ENCODE assay signal across 14 mouse cellular contexts in the genomic region with DNA sequence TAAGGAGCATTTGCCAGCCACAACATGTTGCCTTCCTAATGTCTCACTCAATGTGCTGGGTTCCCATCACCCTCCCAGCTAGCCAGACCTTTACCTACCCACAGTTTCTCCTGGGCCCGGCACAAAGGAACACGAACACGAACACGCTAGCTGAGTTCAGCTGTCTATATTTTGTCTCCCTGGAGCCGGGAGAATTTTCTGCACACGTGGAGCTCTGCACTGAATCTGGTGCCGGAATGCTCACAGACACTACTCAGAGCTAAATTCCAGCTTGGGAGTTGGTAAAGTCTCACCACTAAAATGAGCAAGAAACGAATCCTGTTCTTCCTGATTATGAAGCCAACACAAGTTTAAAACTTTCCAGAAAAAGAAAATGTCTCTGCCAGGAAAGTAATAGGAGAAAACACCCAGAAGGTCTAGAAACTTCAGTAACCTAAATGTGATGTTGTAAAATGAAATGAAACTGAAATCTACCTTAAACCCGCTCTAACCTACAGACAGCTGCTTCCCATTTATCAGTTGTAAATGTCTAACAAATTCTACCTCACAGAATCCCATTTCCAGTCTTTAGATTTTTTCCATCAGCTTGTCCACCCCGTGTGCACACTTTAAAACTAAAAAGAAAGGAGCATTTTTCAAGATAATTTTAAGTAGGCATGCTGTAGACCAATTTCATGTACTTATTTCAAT. TPM values are rescaled to one million over a fixed set of nuclear protein-coding genes. Genes with fewer than 3 reads are reported as not detected.
DNase-seq lines count a peak whose midpoint lies in the region; ATAC-seq lines count a peak whose summit lies in the region.
"Had no signal": no experiment of that assay in that cellular context is flagged by ENCODE, and none has a peak within 500 bp of the region (broad histone marks: within the 10 kb centered on the region; RNA-seq: fewer than 3 reads in every experiment).

No protein-coding gene starts in this region.

- H3K4me3 ChIP-seq in embryonic facial prominence, embryonic 12.5 days = no peak overlapping the region
- H3K4me3 ChIP-seq in midbrain, embryonic 11.5 days (ENCODE audit: low read depth, low read length) = no peak overlapping the region
- H3K4me3 ChIP-seq: heart, adult 2 months had no signal

- DNase-seq in frontal cortex, postnatal 14 days (ENCODE audit: low spot score in 2 of 2) = no peak
- DNase-seq in left cerebral cortex, adult 18-20 months (ENCODE audit: low spot score in 2 of 2) = peak; percentile 15
- DNase-seq in left cerebral cortex, adult 8-10 months (ENCODE audit: low spot score in 2 of 2) = no peak
- DNase-seq in right cerebral cortex, postnatal 4 days = peak; percentile 7
- DNase-seq in midbrain, embryonic 11.5 days (ENCODE audit: low spot score, missing footprints) = no peak
- DNase-seq in adrenal gland, postnatal 4 days (ENCODE audit: low spot score in 2 of 2) = no peak
- DNase-seq: adrenal gland, adult 2 months; cerebellum, adult 11-12 months; thymus, postnatal 14 days had no signal

- no peaks in the 10 kb centered on the region for H3K9me3 ChIP-seq in embryonic facial prominence, embryonic 12.5 days
- no peaks in the 10 kb centered on the region for H3K9me3 ChIP-seq in midbrain, embryonic 11.5 days (ENCODE audit: control insufficient read depth, low read length)

- no peaks in the 10 kb centered on the region for H3K27me3 ChIP-seq in embryonic facial prominence, embryonic 12.5 days
- H3K27me3 ChIP-seq in midbrain, embryonic 11.5 days (ENCODE audit: control insufficient read depth, insufficient read depth, low read length) = no peaks in the 10 kb centered on the region

- peak overlapping the region; percentile 87 for H3K27ac ChIP-seq in embryonic facial prominence, embryonic 12.5 days
- no peak overlapping the region for H3K27ac ChIP-seq in midbrain, embryonic 11.5 days (ENCODE audit: low read depth, low read length)
- H3K27ac ChIP-seq: heart, adult 2 months had no signal

- peaks cover 6% of the 10 kb centered on the region; the same call in 1 of the 2 replicates for H3K36me3 ChIP-seq in embryonic facial prominence, embryonic 12.5 days
- H3K36me3 ChIP-seq in midbrain, embryonic 11.5 days (ENCODE audit: control insufficient read depth, insufficient read depth, low read length) = no peaks in the 10 kb centered on the region; the same call in 1 of the 2 replicates

- 25% methylated on average over 10 of the region's 10 CpGs for whole genome bisulfite sequencing in embryonic facial prominence, embryonic 12.5 days
- WGBS in midbrain, embryonic 11.5 days = 84% methylated on average over 10 of the region's 10 CpGs

- peak; percentile 89 for ATAC-seq in frontal cortex, adult (ENCODE audit: low TSS enrichment)
- no peak for ATAC-seq in embryonic facial prominence, embryonic 12.5 days (ENCODE audit: insufficient number of reproducible peaks, insufficient read depth, low FRiP score, low TSS enrichment)
- ATAC-seq in midbrain, embryonic 11.5 days (ENCODE audit: low FRiP score) = no peak
- ATAC-seq: inflammation-experienced regulatory T-cells, adult 6 months had no signal

- no peak overlapping the region for H3K9ac ChIP-seq in embryonic facial prominence, embryonic 12.5 days
- no peak overlapping the region for H3K9ac ChIP-seq in midbrain, embryonic 11.5 days (ENCODE audit: low read length)

- peaks cover 43% of the 10 kb centered on the region for H3K4me1 ChIP-seq in embryonic facial prominence, embryonic 12.5 days
- H3K4me1 ChIP-seq in midbrain, embryonic 11.5 days (ENCODE audit: control insufficient read depth, insufficient read depth, low read length) = no peaks in the 10 kb centered on the region

- 0 out of 2 replicates have a peak overlapping the region, but pooled peaks have one; percentile 24 for H3K4me2 ChIP-seq in embryonic facial prominence, embryonic 12.5 days (replicated peaks)
- no peak overlapping the region for H3K4me2 ChIP-seq in midbrain, embryonic 11.5 days

RNA-seq across cellular contexts. Expression of gene Dse, which starts 20.8 kb away (rescaled TPM):
- 10 to 100 TPM in 1 of 2 experiments, 1 to 10 TPM in 1; 6.1 to 10.1 TPM for total RNA-seq in left cerebral cortex, adult 18-20 months (2021)
- 10 to 100 TPM in 1 of 4 experiments, 1 to 10 TPM in 3; 5.6 to 10.4 (median 7.9) TPM for total RNA-seq in left cerebral cortex, adult 8-10 months (2022)
- polyA plus RNA-seq in embryonic facial prominence, embryonic 12.5 days (2016; fragmentation: Nextera tagmentation; extraction: Ambion mirVana) = 47.5 and 49.3 TPM in 2 replicates
- 21.1 and 24.8 TPM in 2 replicates for polyA plus RNA-seq in midbrain, embryonic 11.5 days (2014; fragmentation: Nextera tagmentation; extraction: Ambion mirVana)
- total RNA-seq in adrenal gland, postnatal 4 days (2021) = 10 to 100 TPM; 15.4 to 17.8 TPM

RNA-seq across cellular contexts. Expression of gene Calhm6, which starts 58.9 kb away (rescaled TPM):
- total RNA-seq in left cerebral cortex, adult 18-20 months (2021) = under 1 TPM; 0.52 to 0.56 TPM
- total RNA-seq in left cerebral cortex, adult 8-10 months (2022) = under 1 TPM; 0.34 to 0.84 (median 0.71) TPM
- polyA plus RNA-seq in embryonic facial prominence, embryonic 12.5 days (2016; fragmentation: Nextera tagmentation; extraction: Ambion mirVana) = 0.74 and 0.83 TPM in 2 replicates
- 0.20 and 0.25 TPM in 2 replicates for polyA plus RNA-seq in midbrain, embryonic 11.5 days (2014; fragmentation: Nextera tagmentation; extraction: Ambion mirVana)
- total RNA-seq in adrenal gland, postnatal 4 days (2021) = 1 to 10 TPM; 1.0 to 1.3 TPM
- total RNA-seq: layer of hippocampus, adult 18-20 months had no signal

Comparison
In these comparisons a context has a peak if more than half of its experiments do, and no peak if none do; other contexts are left out.
1. DNase-seq: peak in left cerebral cortex, adult 18-20 months (2 of 2) and right cerebral cortex, postnatal 4 days (single experiment); none in frontal cortex, postnatal 14 days (0 of 2), left cerebral cortex, adult 8-10 months (0 of 2), midbrain, embryonic 11.5 days (single experiment) and adrenal gland, postnatal 4 days (0 of 2).